Mouse (Mus musculus) E14TG2a.4 (cell line): ENCODE data around the gene Zfp747.

ENCODE experiments used
- CTCF ChIP-seq: conservative IDR thresholded peaks from 2 replicates; pipeline ENCODE4 v1.5.1; 2014; ENCODE audit warnings: low read length
- NANOG ChIP-seq: IDR thresholded peaks from 2 replicates; pipeline ENCODE4 v1.6.1; 2014; ENCODE audit warnings: borderline replicate concordance, low read length, mixed read lengths

DNA sequence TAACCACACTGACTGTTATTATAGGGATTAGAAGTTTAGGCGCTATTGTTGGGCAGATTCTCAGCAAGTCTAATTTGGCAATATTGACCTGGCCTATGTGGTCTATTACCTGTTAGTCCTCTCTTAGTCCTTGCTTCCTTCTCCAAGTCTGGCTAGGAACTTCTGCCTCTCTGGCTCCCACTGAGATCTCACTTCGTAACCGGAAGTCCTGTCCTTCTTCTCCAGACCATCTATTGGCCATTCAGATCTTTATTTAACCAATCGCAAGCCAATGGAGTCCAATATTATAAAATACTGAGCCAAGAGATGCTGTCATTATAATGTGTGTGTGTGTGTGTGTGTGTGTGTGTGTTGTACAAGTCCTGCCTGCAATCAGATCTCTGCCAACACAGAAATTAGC lies 11.7 kb downstream of the Zfp747 start:
- no peak for TF ChIP-seq CTCF
- TF ChIP-seq NANOG, result no peak
